Mouse (Mus musculus) cortical plate, adult 2 months (tissue): ENCODE measurements around the gene Upk1b. TPM values are rescaled to one million over a fixed set of nuclear protein-coding genes. Genes with fewer than 3 reads are reported as not detected.

ENCODE experiments used
- H3K27ac ChIP-seq: fragments of 200-500 bp; 2 replicates; pipeline ENCODE4 v1.5.1; 2012; ENCODE audit warnings: low read length, control low read depth, inconsistent platforms; ENCODE audit not compliant: insufficient read depth
- H3K4me1 ChIP-seq: fragments of 200-500 bp; 2 replicates; pipeline ENCODE4 v1.6.1; 2011; ENCODE audit warnings: low read length; ENCODE audit not compliant: control insufficient read depth, insufficient read depth
- H3K4me3 ChIP-seq: fragments of 200-500 bp; 2 replicates; pipeline ENCODE4 v1.5.1; 2011; ENCODE audit warnings: mild to moderate bottlenecking, low read length, control low read depth; ENCODE audit not compliant: insufficient read depth
- CTCF ChIP-seq: fragments of 200-500 bp; IDR thresholded peaks from 2 replicates; pipeline ENCODE4 v1.5.1; 2011; ENCODE audit warnings: mild to moderate bottlenecking, control low read depth, low read length; ENCODE audit not compliant: insufficient read depth; ENCODE audit errors: extremely low read depth
- POLR2A ChIP-seq: fragments of 200-500 bp; IDR thresholded peaks from 2 replicates; pipeline ENCODE4 v1.6.1; 2011; ENCODE audit warnings: mild to moderate bottlenecking, low read length, control low read depth; ENCODE audit not compliant: insufficient read depth; ENCODE audit errors: extremely low read depth
- polyA plus RNA-seq: library from polyadenylated mRNA; depleted of rRNA; stranded (reverse); fragments of >200 nt; gene quantifications from 2 replicates; pipeline ENCODE4 v1.2.3, GENCODE M21; 2012

The Upk1b gene
- polyA plus RNA-seq, 1 experiment, result 2.3 TPM

DNA sequence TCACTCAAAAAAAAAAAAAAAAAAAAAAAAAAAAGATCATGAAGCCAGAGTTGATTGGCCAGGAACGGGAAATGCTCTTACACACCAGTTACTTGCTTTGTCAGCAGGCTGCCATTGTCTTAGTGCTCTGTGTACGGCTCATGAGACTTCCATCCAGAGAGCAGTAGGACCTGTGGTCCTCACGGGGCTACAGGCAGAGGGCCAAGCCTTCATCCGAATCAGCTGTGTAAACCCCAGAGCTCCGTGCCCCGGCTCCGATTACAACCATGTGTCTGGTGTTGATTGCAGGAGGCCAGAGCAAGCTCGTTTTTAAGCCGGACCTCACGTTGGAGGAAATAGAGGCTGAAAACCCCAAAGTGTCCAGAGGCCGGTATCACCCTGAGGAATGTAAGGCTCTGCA lies 46.5 kb downstream of the Upk1b start:
- no peak overlapping the region for H3K27ac ChIP-seq
- TF ChIP-seq POLR2A (no peak), CTCF (no peak)
- H3K4me1 ChIP-seq, result no peaks in the 10 kb centered on the region
- no peak overlapping the region for H3K4me3 ChIP-seq

- no peaks in the 10 kb centered on the region for H3K4me1 ChIP-seq
- H3K27ac ChIP-seq, result no peak overlapping the region
- no peak for TF ChIP-seq CTCF
- TF ChIP-seq POLR2A, result no peak
- no peak overlapping the region for H3K4me3 ChIP-seq
These were observed 49.3 kb downstream of the Upk1b start for GRCm38 (mm10) chr16:38750803-38751202.

GRCm38 (mm10) chr16:38743941-38744673 lies 56.0 kb downstream of the Upk1b start:
- peak overlapping the region; percentile 76 for H3K27ac ChIP-seq
- TF ChIP-seq POLR2A (no peak), CTCF (no peak)

GRCm38 (mm10) chr16:38742659-38743131 lies 57.4 kb downstream of the Upk1b start:
- H3K27ac ChIP-seq, result peak overlapping the region; percentile 95
- H3K4me1 ChIP-seq, result no peaks in the 10 kb centered on the region; the same call in 1 of the 2 replicates
- H3K4me3 ChIP-seq, result peak overlapping the region; percentile 79
- TF ChIP-seq POLR2A (no peak), CTCF (no peak)

More at GRCm38 (mm10) chr16:38743941-38744673, 56.0 kb downstream of the Upk1b start:
- H3K4me3 ChIP-seq, result no peak overlapping the region
- H3K4me1 ChIP-seq, result no peaks in the 10 kb centered on the region; the same call in 1 of the 2 replicates

GRCm38 (mm10) chr16:38742113-38742658 lies 57.9 kb downstream of the Upk1b start, which contains the start of gene B4galt4:
TSS of gene B4galt4 (plus strand) at chr16:38742264.
- peak; percentile 60; the same call in 1 of the 2 replicates for TF ChIP-seq POLR2A
- TF ChIP-seq CTCF, result no peak
- Histone ChIP-seq H3K4me3 (peak within 1 kb of the TSS; percentile 79), H3K4me1 (no peaks in the 10 kb centered on the region; the same call in 1 of the 2 replicates), H3K27ac (peak within 1 kb of the TSS; percentile 95)

- no peak for TF ChIP-seq CTCF
- TF ChIP-seq POLR2A, result no peak
- no peak overlapping the region for H3K27ac ChIP-seq
- H3K4me1 ChIP-seq, result no peaks in the 10 kb centered on the region; the same call in 1 of the 2 replicates
- peak overlapping the region; percentile 79 for H3K4me3 ChIP-seq
These were observed 58.8 kb downstream of the Upk1b start for GRCm38 (mm10) chr16:38741204-38741903.

GRCm38 (mm10) chr16:38730921-38731320 lies 69.2 kb downstream of the Upk1b start:
- Histone ChIP-seq H3K4me3 (no peak overlapping the region), H3K27ac (no peak overlapping the region), H3K4me1 (no peaks in the 10 kb centered on the region)
- TF ChIP-seq CTCF (no peak), POLR2A (no peak)

- peak; percentile 54; the same call in 1 of the 2 replicates for TF ChIP-seq CTCF
- TF ChIP-seq POLR2A, result no peak
- Histone ChIP-seq H3K4me3 (peak overlapping the region; percentile 10; the same call in 1 of the 2 replicates), H3K27ac (no peak overlapping the region), H3K4me1 (no peaks in the 10 kb centered on the region)
These were observed 70.4 kb downstream of the Upk1b start for GRCm38 (mm10) chr16:38729610-38730288.

GRCm38 (mm10) chr16:38729139-38729538 lies 71.0 kb downstream of the Upk1b start:
- TF ChIP-seq CTCF (no peak), POLR2A (no peak)
- Histone ChIP-seq H3K27ac (no peak overlapping the region), H3K4me1 (no peaks in the 10 kb centered on the region), H3K4me3 (no peak overlapping the region)
